Mouse (Mus musculus) myocyte (in vitro differentiated cells): ENCODE results near the gene Zfp326.

Experiments used
- MAX ChIP-seq: IDR thresholded peaks from one replicate; pipeline ENCODE4 v1.6.1; 2011; ENCODE audit warnings: low read depth, mild to moderate bottlenecking, control low read depth
- MYOD1 ChIP-seq, 3 experiments: IDR thresholded peaks; one replicate each; pipeline ENCODE4 v1.6.1; 2011; ENCODE audit warnings: control low read depth in 2 of 3, low read depth in 2 of 3, mild to moderate bottlenecking in 2 of 3, moderate library complexity in 1 of 3; ENCODE audit not compliant: insufficient read length in 2 of 3, control insufficient read depth in 1 of 3
- MYOG ChIP-seq, 3 experiments: IDR thresholded peaks; one replicate each; pipeline ENCODE4 v1.6.1; 2011; ENCODE audit warnings: control low read depth in 2 of 3, low read depth in 2 of 3, mild to moderate bottlenecking in 2 of 3; ENCODE audit not compliant: insufficient read length in 2 of 3, control insufficient read depth in 1 of 3, insufficient read depth in 1 of 3
- POLR2A ChIP-seq: IDR thresholded peaks from one replicate; pipeline ENCODE4 v1.6.1; 2011; ENCODE audit warnings: low read depth, mild to moderate bottlenecking, control low read depth, moderate library complexity; ENCODE audit not compliant: insufficient read length
- TCF12 ChIP-seq: IDR thresholded peaks from one replicate; pipeline ENCODE4 v1.6.1; 2011; ENCODE audit warnings: mild to moderate bottlenecking, control low read depth; ENCODE audit not compliant: poor library complexity, insufficient read depth, severe bottlenecking

DNA sequence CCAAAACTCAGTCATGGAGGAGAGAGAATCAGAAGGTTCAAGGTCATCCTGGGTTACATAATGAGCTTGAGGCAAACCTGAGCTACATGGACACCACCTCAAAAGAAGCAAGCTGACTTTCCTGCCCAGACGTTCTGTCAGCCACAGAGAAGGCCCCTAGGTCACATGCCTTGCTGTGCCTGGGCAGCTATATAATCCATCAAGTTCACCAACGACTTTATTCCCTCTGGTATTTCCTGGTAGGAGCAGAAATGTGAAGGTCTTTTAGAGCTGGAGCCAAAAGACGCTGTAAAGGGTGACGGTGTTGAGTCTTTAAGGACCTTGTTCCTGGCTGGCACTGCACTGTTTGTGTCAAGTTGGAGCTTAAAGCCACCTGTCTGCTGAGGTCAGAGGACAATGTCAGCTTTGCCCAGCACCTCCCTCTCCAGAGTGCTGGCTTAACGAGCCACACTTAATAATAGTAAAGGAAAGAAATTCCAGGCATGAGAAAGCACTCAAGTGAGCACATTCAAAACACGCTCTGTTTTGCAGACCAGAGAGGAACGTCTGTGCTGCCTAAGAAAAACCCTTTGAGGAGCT, 47.3 kb upstream of the Zfp326 start:
- TF ChIP-seq POLR2A = no peak
- no peak for TF ChIP-seq MAX
- peak in 1 of 3 experiments; percentile 38 for TF ChIP-seq MYOD1 (IDR thresholded peaks at IDR 0.05; ENCODE audit: control insufficient read depth in 1 of 3, insufficient read length in 2 of 3, low read depth in 2 of 3)
- no peak for TF ChIP-seq MYOG (IDR thresholded peaks at IDR 0.05; ENCODE audit: control insufficient read depth in 1 of 3, insufficient read depth in 1 of 3, insufficient read length in 2 of 3, low read depth in 2 of 3)
- no peak for TF ChIP-seq TCF12
